ENCODE assay signal across 7 mouse cellular contexts in genomic region chr4:41741158-41741560, GRCm38 (mm10). TPM values are rescaled to one million over a fixed set of nuclear protein-coding genes. Genes with fewer than 3 reads are reported as not detected.
DNase-seq lines count a peak whose midpoint lies in the region; ATAC-seq lines count a peak whose summit lies in the region.

No protein-coding gene starts in this region.

- peak; percentile 95 for ATAC-seq in intestine, embryonic 16.5 days
- peak; percentile 97 for ATAC-seq in midbrain, embryonic 11.5 days (ENCODE audit: low FRiP score)

- peak; percentile 86 to 93 for DNase-seq in adrenal gland, adult 18-20 months (ENCODE audit: low spot score in 2 of 2)
- DNase-seq in embryo, embryonic 11 days = peak; percentile 97
- DNase-seq in gastrocnemius, postnatal 25 days = peak; percentile 93
- DNase-seq in left cerebral cortex, postnatal 36 days (ENCODE audit: low spot score in 2 of 2) = peak; percentile 92 to 93
- peak; percentile 99 for DNase-seq in midbrain, embryonic 11.5 days (ENCODE audit: low spot score, missing footprints)
- peak; percentile 86 for DNase-seq in skeletal muscle tissue, adult 2 months (ENCODE audit: low read depth, low spot score)

- peak overlapping the region; percentile 74 for H3K4me3 ChIP-seq in intestine, embryonic 16.5 days (ENCODE audit: low read length)
- peak overlapping the region; percentile 79 for H3K4me3 ChIP-seq in midbrain, embryonic 11.5 days (ENCODE audit: low read depth, low read length)

- H3K9me3 ChIP-seq in intestine, embryonic 16.5 days (ENCODE audit: control insufficient read depth, low read length) = no peaks in the 10 kb centered on the region
- H3K9me3 ChIP-seq in midbrain, embryonic 11.5 days (ENCODE audit: control insufficient read depth, low read length) = no peaks in the 10 kb centered on the region; the same call in 1 of the 2 replicates

- peak overlapping the region; percentile 85 for H3K9ac ChIP-seq in intestine, embryonic 16.5 days (ENCODE audit: low read depth, low read length)
- peak overlapping the region; percentile 82 for H3K9ac ChIP-seq in midbrain, embryonic 11.5 days (ENCODE audit: low read length)

- peak overlapping the region; percentile 68 for H3K4me2 ChIP-seq in intestine, embryonic 16.5 days (ENCODE audit: low read depth, low read length)
- H3K4me2 ChIP-seq in midbrain, embryonic 11.5 days = peak overlapping the region; percentile 94

- H3K4me1 ChIP-seq in intestine, embryonic 16.5 days (ENCODE audit: control insufficient read depth, insufficient read depth, low read length) = peaks cover 10% of the 10 kb centered on the region
- H3K4me1 ChIP-seq in midbrain, embryonic 11.5 days (ENCODE audit: control insufficient read depth, insufficient read depth, low read length) = peaks cover 12% of the 10 kb centered on the region

- H3K27ac ChIP-seq in intestine, embryonic 16.5 days (ENCODE audit: low read length) = peak overlapping the region; percentile 89
- H3K27ac ChIP-seq in midbrain, embryonic 11.5 days (ENCODE audit: low read depth, low read length) = peak overlapping the region; percentile 44; the same call in 1 of the 2 replicates

- intact Hi-C loops in left cerebral cortex, postnatal 36 days (cut with DNase I) = no loop called here

- 0 out of 2 replicates have a peak, but pooled peaks cover 3% of the 10 kb centered on the region for H3K36me3 ChIP-seq in intestine, embryonic 16.5 days (ENCODE audit: control insufficient read depth, insufficient read depth, low read length)
- peaks cover 6% of the 10 kb centered on the region; the same call in 1 of the 2 replicates for H3K36me3 ChIP-seq in midbrain, embryonic 11.5 days (ENCODE audit: control insufficient read depth, insufficient read depth, low read length)

- under 1% methylated on average over 27 of the region's 27 CpGs for WGBS in intestine, embryonic 16.5 days
- WGBS in midbrain, embryonic 11.5 days = under 1% methylated on average over 27 of the region's 27 CpGs

- H3K27me3 ChIP-seq in intestine, embryonic 16.5 days (replicated peaks; ENCODE audit: control insufficient read depth, insufficient read depth, low read length) = no peaks in the 10 kb centered on the region
- H3K27me3 ChIP-seq in midbrain, embryonic 11.5 days (ENCODE audit: control insufficient read depth, insufficient read depth, low read length) = no peaks in the 10 kb centered on the region

RNA-seq across cellular contexts. Expression of gene Arid3c, which starts 10.2 kb away (rescaled TPM):
- not detected for total RNA-seq in adrenal gland, adult 18-20 months (2021)
- total RNA-seq in gastrocnemius, postnatal 25 days (2021) = not detected
- not detected in 2 replicates for polyA plus RNA-seq in intestine, embryonic 16.5 days (2015; fragmentation: Nextera tagmentation; extraction: Ambion mirVana)
- total RNA-seq in left cerebral cortex, postnatal 36 days (2021) = under 1 TPM in 1 of 2 experiments, not detected in 1; 0.36 TPM
- 0.72 and 1.8 TPM in 2 replicates for polyA plus RNA-seq in midbrain, embryonic 11.5 days (2014; fragmentation: Nextera tagmentation; extraction: Ambion mirVana)

RNA-seq across cellular contexts. Expression of gene Galt, which starts 13.9 kb away (rescaled TPM):
- total RNA-seq in adrenal gland, adult 18-20 months (2021) = 10 to 100 TPM; 37.8 to 39.6 TPM
- 10 to 100 TPM; 33.6 to 36.1 TPM for total RNA-seq in gastrocnemius, postnatal 25 days (2021)
- polyA plus RNA-seq in intestine, embryonic 16.5 days (2015; fragmentation: Nextera tagmentation; extraction: Ambion mirVana) = 93.4 and 103 TPM in 2 replicates
- 10 to 100 TPM; 81.0 to 94.7 TPM for total RNA-seq in left cerebral cortex, postnatal 36 days (2021)
- polyA plus RNA-seq in midbrain, embryonic 11.5 days (2014; fragmentation: Nextera tagmentation; extraction: Ambion mirVana) = 19.5 and 19.7 TPM in 2 replicates

RNA-seq across cellular contexts. Expression of gene Sigmar1, which starts 14.8 kb away (rescaled TPM):
- total RNA-seq in adrenal gland, adult 18-20 months (2021) = 10 to 100 TPM; 75.2 to 77.2 TPM
- total RNA-seq in gastrocnemius, postnatal 25 days (2021) = 10 to 100 TPM in 1 of 2 experiments, 1 to 10 TPM in 1; 8.4 to 11.9 TPM
- 105 and 111 TPM in 2 replicates for polyA plus RNA-seq in intestine, embryonic 16.5 days (2015; fragmentation: Nextera tagmentation; extraction: Ambion mirVana)
- 10 to 100 TPM; 54.3 to 57.7 TPM for total RNA-seq in left cerebral cortex, postnatal 36 days (2021)
- polyA plus RNA-seq in midbrain, embryonic 11.5 days (2014; fragmentation: Nextera tagmentation; extraction: Ambion mirVana) = 67.5 and 70.8 TPM in 2 replicates

RNA-seq across cellular contexts. Expression of gene Dctn3, which starts 18.2 kb away (rescaled TPM):
- total RNA-seq in adrenal gland, adult 18-20 months (2021) = 100 to 1,000 TPM; 115 to 123 TPM
- 10 to 100 TPM; 38.5 to 40.6 TPM for total RNA-seq in gastrocnemius, postnatal 25 days (2021)
- polyA plus RNA-seq in intestine, embryonic 16.5 days (2015; fragmentation: Nextera tagmentation; extraction: Ambion mirVana) = 136 and 143 TPM in 2 replicates
- 100 to 1,000 TPM; 159 to 187 TPM for total RNA-seq in left cerebral cortex, postnatal 36 days (2021)
- polyA plus RNA-seq in midbrain, embryonic 11.5 days (2014; fragmentation: Nextera tagmentation; extraction: Ambion mirVana) = 154 and 155 TPM in 2 replicates

RNA-seq across cellular contexts. Expression of gene Rpp25l, which starts 27.8 kb away (rescaled TPM):
- 10 to 100 TPM; 34.3 to 37.0 TPM for total RNA-seq in adrenal gland, adult 18-20 months (2021)
- total RNA-seq in gastrocnemius, postnatal 25 days (2021) = 10 to 100 TPM; 43.2 to 46.9 TPM
- polyA plus RNA-seq in intestine, embryonic 16.5 days (2015; fragmentation: Nextera tagmentation; extraction: Ambion mirVana) = 57.5 and 64.9 TPM in 2 replicates
- total RNA-seq in left cerebral cortex, postnatal 36 days (2021) = 10 to 100 TPM; 27.8 to 33.2 TPM
- 69.3 and 85.9 TPM in 2 replicates for polyA plus RNA-seq in midbrain, embryonic 11.5 days (2014; fragmentation: Nextera tagmentation; extraction: Ambion mirVana)

Comparison
In these comparisons a context has a peak if more than half of its experiments do, and no peak if none do; other contexts are left out.
1. Peak in every context shown above with its lines: DNase-seq, ATAC-seq, H3K4me3 ChIP-seq and H3K27ac ChIP-seq.
2. RNA of gene Sigmar1, which starts 14.8 kb away (total RNA-seq): 75.2 to 77.2 TPM in adrenal gland, adult 18-20 months and 54.3 to 57.7 TPM in left cerebral cortex, postnatal 36 days; 8.4 to 11.9 TPM in gastrocnemius, postnatal 25 days; every median in the first group is over 4 times any median in the second.